8 mouse cellular contexts compared by ENCODE assay signal in genomic region chr10:128059207-128059981, GRCm38 (mm10). TPM values are rescaled to one million over a fixed set of nuclear protein-coding genes. Genes with fewer than 3 reads are reported as not detected.
DNase-seq lines count a peak whose midpoint lies in the region; ATAC-seq and TF ChIP-seq lines count a peak whose summit lies in the region.

No protein-coding gene starts in this region.

- no peaks in the 10 kb centered on the region for H3K9me3 ChIP-seq in ES-Bruce4 (replicated peaks; ENCODE audit: control insufficient read depth, insufficient read depth, low read length, poor library complexity, severe bottlenecking)
- no peaks in the 10 kb centered on the region for H3K9me3 ChIP-seq in forebrain, postnatal 0 days (ENCODE audit: low read length)
- H3K9me3 ChIP-seq in hindbrain, embryonic 12.5 days (replicated peaks): no peaks in the 10 kb centered on the region

- TF ChIP-seq CTCF in ES-Bruce4 (IDR thresholded peaks at IDR 0.05; ENCODE audit: low read depth, low read length): no peak
- TF ChIP-seq CTCF in bone marrow macrophage, adult 2 months (IDR thresholded peaks at IDR 0.05; ENCODE audit: low read depth, low read length): no peak
- TF ChIP-seq CTCF in forebrain, postnatal 0 days (IDR thresholded peaks at IDR 0.05; ENCODE audit: low read depth): peak; percentile 43

- H3K4me1 ChIP-seq in ES-Bruce4 (ENCODE audit: control insufficient read depth, insufficient read depth, low read length): no peaks in the 10 kb centered on the region
- peaks cover 34% of the 10 kb centered on the region for H3K4me1 ChIP-seq in bone marrow macrophage, adult 2 months (ENCODE audit: control insufficient read depth, insufficient read depth, low read length)
- peaks cover 16% of the 10 kb centered on the region for H3K4me1 ChIP-seq in forebrain, postnatal 0 days (ENCODE audit: insufficient read depth)
- H3K4me1 ChIP-seq in hindbrain, embryonic 12.5 days: peaks cover 19% of the 10 kb centered on the region

- no peaks in the 10 kb centered on the region for H3K27me3 ChIP-seq in ES-Bruce4 (ENCODE audit: control insufficient read depth, insufficient read depth, low read length, poor library complexity, severe bottlenecking)
- H3K27me3 ChIP-seq in forebrain, postnatal 0 days (ENCODE audit: insufficient read depth, low read length): no peaks in the 10 kb centered on the region
- no peaks in the 10 kb centered on the region for H3K27me3 ChIP-seq in hindbrain, embryonic 12.5 days

- peak overlapping the region; percentile 83 for H3K27ac ChIP-seq in ES-Bruce4 (ENCODE audit: insufficient read depth, low read length)
- peak overlapping the region; percentile 85 for H3K27ac ChIP-seq in bone marrow macrophage, adult 2 months (ENCODE audit: insufficient read depth, low read depth, low read length)
- peak overlapping the region; percentile 97 for H3K27ac ChIP-seq in forebrain, postnatal 0 days (ENCODE audit: low read depth, low read length)
- H3K27ac ChIP-seq in hindbrain, embryonic 12.5 days: peak overlapping the region; percentile 99

- ATAC-seq in forebrain, postnatal 0 days: peak; percentile 12
- peak; percentile 49 for ATAC-seq in hindbrain, embryonic 12.5 days (ENCODE audit: low FRiP score)

- peak; percentile 67 for DNase-seq in forebrain, postnatal 0 days
- peak; percentile 43 to 52 for DNase-seq in layer of hippocampus, postnatal 14 days (ENCODE audit: low spot score in 2 of 2)
- peak; percentile 74 for DNase-seq in lung, postnatal 36 days
- peak; percentile 39 to 56 for DNase-seq in right cerebral cortex, adult 2 months (ENCODE audit: low spot score in 2 of 2)
- DNase-seq in urinary bladder, postnatal 14 days (ENCODE audit: low spot score): peak; percentile 31

- H3K4me3 ChIP-seq in ES-Bruce4 (ENCODE audit: low read depth, low read length): peak overlapping the region; percentile 85
- H3K4me3 ChIP-seq in bone marrow macrophage, adult 2 months (ENCODE audit: insufficient read depth, low read length): peak overlapping the region; percentile 84
- H3K4me3 ChIP-seq in forebrain, postnatal 0 days (ENCODE audit: low read depth, low read length): peak overlapping the region; percentile 87
- peak overlapping the region; percentile 73 for H3K4me3 ChIP-seq in hindbrain, embryonic 12.5 days

- WGBS in forebrain, postnatal 0 days: 4% methylated on average over 55 of the region's 62 CpGs
- under 1% methylated on average over 62 of the region's 62 CpGs for WGBS in hindbrain, embryonic 12.5 days

- TF ChIP-seq POLR2A in ES-Bruce4 (IDR thresholded peaks at IDR 0.05; ENCODE audit: insufficient read depth, low read length): no peak
- no peak for TF ChIP-seq POLR2A in bone marrow macrophage, adult 2 months (IDR thresholded peaks at IDR 0.05; ENCODE audit: borderline replicate concordance, low read depth, low read length)

- peaks cover 25% of the 10 kb centered on the region for H3K36me3 ChIP-seq in ES-Bruce4 (ENCODE audit: control insufficient read depth, insufficient read depth, low read length, poor library complexity, severe bottlenecking)
- no peaks in the 10 kb centered on the region for H3K36me3 ChIP-seq in forebrain, postnatal 0 days (ENCODE audit: insufficient read depth)
- H3K36me3 ChIP-seq in hindbrain, embryonic 12.5 days: peaks cover 4% of the 10 kb centered on the region; the same call in 1 of the 2 replicates

- no peak for TF ChIP-seq EP300 in ES-Bruce4 (IDR thresholded peaks at IDR 0.05; ENCODE audit: insufficient read depth, low read depth, low read length)

- H3K9ac ChIP-seq in ES-Bruce4 (ENCODE audit: low read depth, poor library complexity, severe bottlenecking): peak overlapping the region; percentile 89
- peak overlapping the region; percentile 87 for H3K9ac ChIP-seq in forebrain, postnatal 0 days
- peak overlapping the region; percentile 94 for H3K9ac ChIP-seq in hindbrain, embryonic 12.5 days

- peak overlapping the region; percentile 71 for H3K4me2 ChIP-seq in forebrain, postnatal 0 days (ENCODE audit: low read depth)
- peak overlapping the region; percentile 82 for H3K4me2 ChIP-seq in hindbrain, embryonic 12.5 days (replicated peaks)

RNA-seq across cellular contexts. Expression of gene Ptges3, which starts 0.6 kb away (rescaled TPM):
- polyA plus RNA-seq in ES-Bruce4 (2011; ENCODE audit: insufficient read depth, insufficient read length, low read depth, missing spikeins): 759 and 788 TPM in 2 replicates
- polyA plus RNA-seq in bone marrow macrophage, adult 2 months (2012; ENCODE audit: insufficient read depth, insufficient read length, missing spikeins): 152 and 160 TPM in 2 replicates
- 146 and 157 TPM in 2 replicates for total RNA-seq in forebrain, postnatal 0 days (2014; rRNA removed)
- 439 and 454 TPM in 2 replicates for polyA plus RNA-seq in forebrain, postnatal 0 days (2015; fragmentation: Nextera tagmentation; extraction: Ambion mirVana)
- 495 and 513 TPM in 2 replicates for polyA plus RNA-seq in hindbrain, embryonic 12.5 days (2016; fragmentation: Nextera tagmentation; extraction: Ambion mirVana)
- total RNA-seq in layer of hippocampus, postnatal 14 days (2021): 100 to 1,000 TPM; 138 to 149 TPM

RNA-seq across cellular contexts. Expression of gene Atp5b, which starts 23.7 kb away (rescaled TPM):
- polyA plus RNA-seq in ES-Bruce4 (2011; ENCODE audit: insufficient read depth, insufficient read length, low read depth, missing spikeins): 1,323 and 1,329 TPM in 2 replicates
- 483 and 528 TPM in 2 replicates for polyA plus RNA-seq in bone marrow macrophage, adult 2 months (2012; ENCODE audit: insufficient read depth, insufficient read length, missing spikeins)
- total RNA-seq in forebrain, postnatal 0 days (2014; rRNA removed): 2,470 and 2,914 TPM in 2 replicates
- 2,164 and 2,181 TPM in 2 replicates for polyA plus RNA-seq in forebrain, postnatal 0 days (2015; fragmentation: Nextera tagmentation; extraction: Ambion mirVana)
- 1,948 and 1,970 TPM in 2 replicates for polyA plus RNA-seq in hindbrain, embryonic 12.5 days (2016; fragmentation: Nextera tagmentation; extraction: Ambion mirVana)
- total RNA-seq in layer of hippocampus, postnatal 14 days (2021): 1,000 to 10,000 TPM; 1,880 to 1,915 TPM

RNA-seq across cellular contexts. Expression of gene Naca, which starts 24.0 kb away (rescaled TPM):
- 1,269 and 1,335 TPM in 2 replicates for polyA plus RNA-seq in ES-Bruce4 (2011; ENCODE audit: insufficient read depth, insufficient read length, low read depth, missing spikeins)
- 540 and 609 TPM in 2 replicates for polyA plus RNA-seq in bone marrow macrophage, adult 2 months (2012; ENCODE audit: insufficient read depth, insufficient read length, missing spikeins)
- total RNA-seq in forebrain, postnatal 0 days (2014; rRNA removed): 630 and 780 TPM in 2 replicates
- 527 and 662 TPM in 2 replicates for polyA plus RNA-seq in forebrain, postnatal 0 days (2015; fragmentation: Nextera tagmentation; extraction: Ambion mirVana)
- polyA plus RNA-seq in hindbrain, embryonic 12.5 days (2016; fragmentation: Nextera tagmentation; extraction: Ambion mirVana): 673 and 675 TPM in 2 replicates
- 100 to 1,000 TPM; 321 to 339 TPM for total RNA-seq in layer of hippocampus, postnatal 14 days (2021)

RNA-seq across cellular contexts. Expression of gene Baz2a, which starts 32.0 kb away (rescaled TPM):
- 166 and 170 TPM in 2 replicates for polyA plus RNA-seq in ES-Bruce4 (2011; ENCODE audit: insufficient read depth, insufficient read length, low read depth, missing spikeins)
- polyA plus RNA-seq in bone marrow macrophage, adult 2 months (2012; ENCODE audit: insufficient read depth, insufficient read length, missing spikeins): 49.0 and 52.9 TPM in 2 replicates
- total RNA-seq in forebrain, postnatal 0 days (2014; rRNA removed): 9.3 and 10.0 TPM in 2 replicates
- 3.8 and 7.0 TPM in 2 replicates for polyA plus RNA-seq in forebrain, postnatal 0 days (2015; fragmentation: Nextera tagmentation; extraction: Ambion mirVana)
- 12.8 and 15.4 TPM in 2 replicates for polyA plus RNA-seq in hindbrain, embryonic 12.5 days (2016; fragmentation: Nextera tagmentation; extraction: Ambion mirVana)
- total RNA-seq in layer of hippocampus, postnatal 14 days (2021): 10 to 100 TPM; 35.1 to 36.8 TPM

RNA-seq across cellular contexts. Expression of gene Prim1, which starts 44.4 kb away (rescaled TPM):
- 69.7 and 78.2 TPM in 2 replicates for polyA plus RNA-seq in ES-Bruce4 (2011; ENCODE audit: insufficient read depth, insufficient read length, low read depth, missing spikeins)
- 14.3 and 18.6 TPM in 2 replicates for polyA plus RNA-seq in bone marrow macrophage, adult 2 months (2012; ENCODE audit: insufficient read depth, insufficient read length, missing spikeins)
- total RNA-seq in forebrain, postnatal 0 days (2014; rRNA removed): 22.9 and 33.2 TPM in 2 replicates
- polyA plus RNA-seq in forebrain, postnatal 0 days (2015; fragmentation: Nextera tagmentation; extraction: Ambion mirVana): 35.5 and 37.3 TPM in 2 replicates
- 50.9 and 54.1 TPM in 2 replicates for polyA plus RNA-seq in hindbrain, embryonic 12.5 days (2016; fragmentation: Nextera tagmentation; extraction: Ambion mirVana)
- total RNA-seq in layer of hippocampus, postnatal 14 days (2021): 1 to 10 TPM; 5.4 to 6.6 TPM

Comparison
In these comparisons a context has a peak if more than half of its experiments do, and no peak if none do; other contexts are left out.
1. Peak in every context shown above with its lines: DNase-seq, ATAC-seq, H3K4me3 ChIP-seq and H3K27ac ChIP-seq.